Mouse (Mus musculus) bone marrow macrophage, adult 2 months (primary cell): ENCODE results near the gene Tlr9.

Experiments used
- CTCF ChIP-seq: IDR thresholded peaks from 2 replicates; pipeline ENCODE4 v1.5.1; 2012; ENCODE audit warnings: low read depth, mild to moderate bottlenecking, low read length, moderate library complexity
- POLR2A ChIP-seq: IDR thresholded peaks from 2 replicates; pipeline ENCODE4 v1.6.1; 2012; ENCODE audit warnings: mild to moderate bottlenecking, low read depth, low read length, borderline replicate concordance

- TF ChIP-seq CTCF (no peak), POLR2A (no peak)
Measured at GRCm38 (mm10) chr9:106274652-106275180, 52.3 kb downstream of the Tlr9 start.
